Mouse (Mus musculus) C2C12 (cell line): ENCODE measurements around the gene Chst8. TPM values are rescaled to one million over a fixed set of nuclear protein-coding genes. Genes with fewer than 3 reads are reported as not detected.

Source experiments
- H3K27me3 ChIP-seq: one replicate; pipeline ENCODE4 v1.6.1; 2011; ENCODE audit not compliant: control insufficient read depth, insufficient read depth, insufficient read length
- H3K36me3 ChIP-seq: one replicate; pipeline ENCODE4 v1.6.1; 2011; ENCODE audit not compliant: control insufficient read depth, insufficient read depth
- H3K4me3 ChIP-seq: one replicate; pipeline ENCODE4 v1.5.1; 2011; ENCODE audit warnings: mild to moderate bottlenecking, control low read depth; ENCODE audit not compliant: poor library complexity, insufficient read depth, severe bottlenecking
- H3K79me2 ChIP-seq: one replicate; pipeline ENCODE4 v1.6.1; 2011; ENCODE audit not compliant: control insufficient read depth, insufficient read depth
- H3K79me3 ChIP-seq: one replicate; pipeline ENCODE4 v1.6.1; 2011; ENCODE audit warnings: low read depth, control low read depth
- H3ac ChIP-seq: one replicate; pipeline ENCODE3; 2011; ENCODE audit warnings: low read depth; ENCODE audit not compliant: control insufficient read depth, insufficient read length
- CEBPB ChIP-seq: IDR thresholded peaks from one replicate; pipeline ENCODE4 v1.6.1; 2011; ENCODE audit warnings: low read depth, mild to moderate bottlenecking, control low read depth, moderate library complexity
- CTCF ChIP-seq: IDR thresholded peaks from one replicate; pipeline ENCODE4 v1.5.1; 2011; ENCODE audit not compliant: control insufficient read depth, insufficient read depth, insufficient read length
- FOSL1 ChIP-seq: IDR thresholded peaks from one replicate; pipeline ENCODE4 v1.8.0; 2011; ENCODE audit warnings: mild to moderate bottlenecking, low read length; ENCODE audit not compliant: poor library complexity, insufficient read depth, severe bottlenecking
- MAX ChIP-seq: IDR thresholded peaks from one replicate; pipeline ENCODE4 v1.6.1; 2011; ENCODE audit warnings: mild to moderate bottlenecking, control low read depth
- MYOD1 ChIP-seq: IDR thresholded peaks from one replicate; pipeline ENCODE4 v1.6.1; 2011; ENCODE audit warnings: low read depth; ENCODE audit not compliant: control insufficient read depth, insufficient read length
- MYOG ChIP-seq: IDR thresholded peaks from one replicate; pipeline ENCODE4 v1.6.1; 2011; ENCODE audit not compliant: control insufficient read depth, insufficient read length; ENCODE audit errors: extremely low read depth
- USF1 ChIP-seq: IDR thresholded peaks from one replicate; pipeline ENCODE4 v1.6.1; 2011; ENCODE audit warnings: low read depth, mild to moderate bottlenecking, control low read depth, moderate library complexity
- polyA plus RNA-seq: library from polyadenylated mRNA; unstranded; fragments of >200 nt; fragmentation: generic; extraction: Trizol; gene quantifications from one replicate; pipeline ENCODE4 v1.2.1, GENCODE M21; 2012; ENCODE audit warnings: missing spikeins

The Chst8 gene
- polyA plus RNA-seq, 1 experiment = 0.09 TPM

GRCm38 (mm10) chr7:34747661-34748060 lies 64.8 kb downstream of the Chst8 start:
- no peaks in the 10 kb centered on the region for H3K27me3 ChIP-seq
- no peaks in the 10 kb centered on the region for H3K79me2 ChIP-seq
- no peaks in the 10 kb centered on the region for H3K36me3 ChIP-seq
- no peaks in the 10 kb centered on the region for H3K79me3 ChIP-seq
- H3K4me3 ChIP-seq = no peak overlapping the region
- no peak overlapping the region for H3ac ChIP-seq
- TF ChIP-seq CEBPB (no peak), FOSL1 (no peak)

- no peak overlapping the region for H3ac ChIP-seq
- no peaks in the 10 kb centered on the region for H3K36me3 ChIP-seq
- no peak for TF ChIP-seq MAX
- no peak for TF ChIP-seq CEBPB
- TF ChIP-seq CTCF = no peak
- TF ChIP-seq FOSL1 = no peak
- TF ChIP-seq MYOD1 = no peak
- no peaks in the 10 kb centered on the region for H3K79me2 ChIP-seq
- H3K27me3 ChIP-seq = no peaks in the 10 kb centered on the region
- no peak overlapping the region for H3K4me3 ChIP-seq
- no peaks in the 10 kb centered on the region for H3K79me3 ChIP-seq
Measured at GRCm38 (mm10) chr7:34746586-34746985, 65.9 kb downstream of the Chst8 start.

GRCm38 (mm10) chr7:34746165-34746564 lies 66.3 kb downstream of the Chst8 start:
- H3ac ChIP-seq = no peak overlapping the region
- no peak overlapping the region for H3K4me3 ChIP-seq
- H3K79me2 ChIP-seq = no peaks in the 10 kb centered on the region
- no peaks in the 10 kb centered on the region for H3K79me3 ChIP-seq
- no peaks in the 10 kb centered on the region for H3K27me3 ChIP-seq
- no peaks in the 10 kb centered on the region for H3K36me3 ChIP-seq
- TF ChIP-seq CTCF = no peak
- TF ChIP-seq MYOD1 = no peak
- TF ChIP-seq MAX = no peak
- TF ChIP-seq CEBPB = no peak
- TF ChIP-seq USF1 = no peak
- TF ChIP-seq MYOG = no peak
- TF ChIP-seq FOSL1 = no peak

GRCm38 (mm10) chr7:34745426-34745825 lies 67.1 kb downstream of the Chst8 start:
- H3K79me3 ChIP-seq = no peaks in the 10 kb centered on the region
- no peak overlapping the region for H3K4me3 ChIP-seq
- no peak for TF ChIP-seq CTCF
- no peak for TF ChIP-seq MYOG
- no peak for TF ChIP-seq CEBPB
- no peak for TF ChIP-seq FOSL1
- no peak for TF ChIP-seq MAX
- no peak for TF ChIP-seq MYOD1
- no peak for TF ChIP-seq USF1
- no peaks in the 10 kb centered on the region for H3K36me3 ChIP-seq
- H3K27me3 ChIP-seq = no peaks in the 10 kb centered on the region
- H3ac ChIP-seq = no peak overlapping the region
- H3K79me2 ChIP-seq = no peaks in the 10 kb centered on the region

- H3K4me3 ChIP-seq = no peak overlapping the region
- H3K36me3 ChIP-seq = no peaks in the 10 kb centered on the region
- TF ChIP-seq CTCF = no peak
- no peak for TF ChIP-seq CEBPB
- no peak for TF ChIP-seq MYOG
- TF ChIP-seq MYOD1 = no peak
- no peak for TF ChIP-seq FOSL1
- no peak for TF ChIP-seq MAX
- no peak for TF ChIP-seq USF1
- H3ac ChIP-seq = no peak overlapping the region
- H3K27me3 ChIP-seq = no peaks in the 10 kb centered on the region
- no peaks in the 10 kb centered on the region for H3K79me3 ChIP-seq
- no peaks in the 10 kb centered on the region for H3K79me2 ChIP-seq
Measured at GRCm38 (mm10) chr7:34744994-34745393, 67.5 kb downstream of the Chst8 start.

GRCm38 (mm10) chr7:34743411-34744085 lies 69.0 kb downstream of the Chst8 start:
- Histone ChIP-seq H3K79me2 (no peaks in the 10 kb centered on the region), H3K79me3 (no peaks in the 10 kb centered on the region), H3K4me3 (no peak overlapping the region), H3K36me3 (no peaks in the 10 kb centered on the region), H3K27me3 (no peaks in the 10 kb centered on the region), H3ac (no peak overlapping the region)
- TF ChIP-seq USF1 = no peak
- TF ChIP-seq MYOD1 = no peak
- TF ChIP-seq CTCF = no peak
- no peak for TF ChIP-seq MAX
